Comparison of ENCODE assay signal across 10 mouse cellular contexts in genomic region chr14:101787903-101788302, GRCm38 (mm10). TPM values are rescaled to one million over a fixed set of nuclear protein-coding genes. Genes with fewer than 3 reads are reported as not detected.
DNase-seq lines count a peak whose midpoint lies in the region; ATAC-seq and TF ChIP-seq lines count a peak whose summit lies in the region.
"Had no signal": no experiment of that assay in that cellular context is flagged by ENCODE, and none has a peak within 500 bp of the region (broad histone marks: within the 10 kb centered on the region; RNA-seq: fewer than 3 reads in every experiment).

No protein-coding gene starts in this region.

- H3K27me3 ChIP-seq in heart, adult 2 months (ENCODE audit: control insufficient read depth, insufficient read depth, low read length), result no peaks in the 10 kb centered on the region
- no peaks in the 10 kb centered on the region for H3K27me3 ChIP-seq in heart, embryonic 12.5 days (replicated peaks)
- H3K27me3 ChIP-seq in lung, embryonic 16.5 days (ENCODE audit: control insufficient read depth, insufficient read depth, low read depth, low read length), result no peaks in the 10 kb centered on the region
- H3K27me3 ChIP-seq in midbrain, embryonic 13.5 days, result no peaks in the 10 kb centered on the region

- H3K4me2 ChIP-seq in heart, embryonic 12.5 days, result no peak overlapping the region
- H3K4me2 ChIP-seq in lung, embryonic 16.5 days (ENCODE audit: low read depth, low read length), result no peak overlapping the region
- no peak overlapping the region for H3K4me2 ChIP-seq in midbrain, embryonic 13.5 days (replicated peaks)

- 0 out of 2 replicates have a peak, but pooled peaks have one; percentile 14 for TF ChIP-seq EP300 in heart, adult 2 months (IDR thresholded peaks at IDR 0.05; ENCODE audit: insufficient read depth, low read depth, low read length)

- H3K9ac ChIP-seq in heart, adult 2 months (ENCODE audit: low read depth, low read length), result no peak overlapping the region
- H3K9ac ChIP-seq in heart, embryonic 12.5 days, result no peak overlapping the region
- 0 out of 2 replicates have a peak overlapping the region, but pooled peaks have one; percentile 19 for H3K9ac ChIP-seq in lung, embryonic 16.5 days (ENCODE audit: low read length)
- no peak overlapping the region for H3K9ac ChIP-seq in midbrain, embryonic 13.5 days (replicated peaks)

- TF ChIP-seq CTCF in heart, adult 2 months (IDR thresholded peaks at IDR 0.05), result no peak
- TF ChIP-seq CTCF in brain, embryonic 14.5 days (IDR thresholded peaks at IDR 0.05; ENCODE audit: borderline replicate concordance, extremely low read depth, insufficient read depth, insufficient read length), result no peak

- TF ChIP-seq POLR2A in heart, adult 2 months (IDR thresholded peaks at IDR 0.05; ENCODE audit: insufficient read depth, low read depth, low read length), result no peak
- TF ChIP-seq POLR2A in brain, embryonic 14.5 days (IDR thresholded peaks at IDR 0.05; ENCODE audit: borderline replicate concordance, extremely low read depth, insufficient read depth, insufficient read length, poor library complexity, severe bottlenecking), result no peak

- no peaks in the 10 kb centered on the region for H3K79me2 ChIP-seq in heart, adult 2 months (replicated peaks; ENCODE audit: control insufficient read depth, insufficient read depth, low read length)

- no peak overlapping the region for H3K27ac ChIP-seq in heart, adult 2 months
- H3K27ac ChIP-seq in heart, embryonic 12.5 days (ENCODE audit: poor library complexity, severe bottlenecking), result no peak overlapping the region
- peak overlapping the region; percentile 64 for H3K27ac ChIP-seq in lung, embryonic 16.5 days (ENCODE audit: low read length)
- H3K27ac ChIP-seq in midbrain, embryonic 13.5 days, result no peak overlapping the region

- H3K4me1 ChIP-seq in heart, adult 2 months (ENCODE audit: control insufficient read depth, insufficient read depth, low read length), result 0 out of 2 replicates have a peak, but pooled peaks cover 1% of the 10 kb centered on the region
- peaks cover 7% of the 10 kb centered on the region; the same call in 1 of the 2 replicates for H3K4me1 ChIP-seq in heart, embryonic 12.5 days (replicated peaks)
- peaks cover 4% of the 10 kb centered on the region for H3K4me1 ChIP-seq in lung, embryonic 16.5 days (replicated peaks; ENCODE audit: control insufficient read depth, insufficient read depth, low read length)
- H3K4me1 ChIP-seq in midbrain, embryonic 13.5 days (replicated peaks), result no peaks in the 10 kb centered on the region

- ATAC-seq in heart, embryonic 12.5 days (ENCODE audit: insufficient number of reproducible peaks, low FRiP score), result no peak
- peak; percentile 76 for ATAC-seq in lung, embryonic 16.5 days (ENCODE audit: low read depth)
- no peak for ATAC-seq in erythroid progenitor cell, adult 5-6 weeks (replicated peaks; ENCODE audit: low FRiP score, poor library complexity, severe bottlenecking)
- no peak for ATAC-seq in midbrain, embryonic 13.5 days

- peaks cover 5% of the 10 kb centered on the region; the same call in 1 of the 2 replicates for H3K9me3 ChIP-seq in heart, embryonic 12.5 days (replicated peaks)
- no peaks in the 10 kb centered on the region for H3K9me3 ChIP-seq in lung, embryonic 16.5 days (ENCODE audit: control insufficient read depth, low read length)
- H3K9me3 ChIP-seq in midbrain, embryonic 13.5 days, result no peaks in the 10 kb centered on the region

- no peaks in the 10 kb centered on the region for H3K36me3 ChIP-seq in heart, adult 2 months (ENCODE audit: control insufficient read depth, insufficient read depth, low read length)
- H3K36me3 ChIP-seq in heart, embryonic 12.5 days, result no peaks in the 10 kb centered on the region
- no peaks in the 10 kb centered on the region for H3K36me3 ChIP-seq in lung, embryonic 16.5 days (ENCODE audit: control insufficient read depth, insufficient read depth, low read length)
- no peaks in the 10 kb centered on the region for H3K36me3 ChIP-seq in midbrain, embryonic 13.5 days

- no peak overlapping the region for H3K4me3 ChIP-seq in heart, adult 2 months
- H3K4me3 ChIP-seq in heart, embryonic 12.5 days, result no peak overlapping the region
- H3K4me3 ChIP-seq in lung, embryonic 16.5 days (ENCODE audit: low read length), result no peak overlapping the region
- H3K4me3 ChIP-seq in midbrain, embryonic 13.5 days (replicated peaks), result no peak overlapping the region

- WGBS in heart, adult 2 months, result 36% methylated on average over 5 of the region's 5 CpGs
- 48% methylated on average over 5 of the region's 5 CpGs for WGBS in heart, embryonic 12.5 days
- 52% methylated on average over 5 of the region's 5 CpGs for WGBS in lung, embryonic 16.5 days
- WGBS in midbrain, embryonic 13.5 days, result 77% methylated on average over 5 of the region's 5 CpGs

- peak; percentile 49 to 69 for DNase-seq in heart, adult 2 months
- peak; percentile 60 for DNase-seq in brain, embryonic 14.5 days (ENCODE audit: low read depth)
- DNase-seq in heart, adult 8-10 months (ENCODE audit: low spot score), result peak; percentile 44
- no peak for DNase-seq in spleen, postnatal 36 days (ENCODE audit: low spot score in 2 of 2)

- intact Hi-C loops in heart, adult 2 months (cut with DNase I), result loop anchor here (10.0 kb wide), 1 partner anchor 47 kb away; no protein-coding TSS in a partner anchor

RNA-seq across cellular contexts. Expression of gene Lmo7, which starts 58.1 kb away (rescaled TPM):
- total RNA-seq in heart, adult 2 months (2021), result 100 to 1,000 TPM; 336 to 412 TPM
- 165 and 237 TPM in 2 replicates for polyA plus RNA-seq in heart, adult 2 months (2012; rRNA removed)
- 186 and 195 TPM in 2 replicates for polyA plus RNA-seq in heart, embryonic 12.5 days (2016; fragmentation: Nextera tagmentation; extraction: Ambion mirVana)
- polyA plus RNA-seq in brain, embryonic 14.5 days (2012; rRNA removed), result 3.9 and 4.0 TPM in 2 replicates
- 100 to 1,000 TPM; 393 to 433 (median 398) TPM for total RNA-seq in heart, adult 8-10 months (2022)
- polyA plus RNA-seq in lung, embryonic 16.5 days (2015; fragmentation: Nextera tagmentation; extraction: Ambion mirVana), result 46.4 and 52.7 TPM in 2 replicates
- total RNA-seq in erythroid progenitor cell, adult 5-6 weeks (2015; ENCODE audit: low replicate concordance), result 0.42 and 1.1 TPM in 2 replicates
- 0.83 TPM in 1 of 2 replicates, not detected in the other for total RNA-seq in erythroid progenitor cell, adult 5-6 weeks (2017; ENCODE audit: low replicate concordance)
- 0.98 and 1.1 TPM in 2 replicates for polyA plus RNA-seq in midbrain, embryonic 13.5 days (2015; fragmentation: Nextera tagmentation; extraction: Ambion mirVana)
- total RNA-seq: MEL had no signal

RNA-seq across cellular contexts. Expression of gene Gm9922, which starts 58.3 kb away (rescaled TPM):
- total RNA-seq in heart, adult 2 months (2021), result under 1 TPM in 1 of 2 experiments, not detected in 1; 0.89 TPM
- 1.00 and 2.7 TPM in 2 replicates for polyA plus RNA-seq in heart, adult 2 months (2012; rRNA removed)
- 3.8 and 3.9 TPM in 2 replicates for polyA plus RNA-seq in heart, embryonic 12.5 days (2016; fragmentation: Nextera tagmentation; extraction: Ambion mirVana)
- polyA plus RNA-seq in brain, embryonic 14.5 days (2012; rRNA removed), result 0.24 and 0.38 TPM in 2 replicates
- total RNA-seq in heart, adult 8-10 months (2022), result 1 to 10 TPM in 1 of 4 experiments, under 1 TPM in 2, not detected in 1; 0.72 to 2.0 (median 0.98) TPM
- 0.96 and 2.3 TPM in 2 replicates for polyA plus RNA-seq in lung, embryonic 16.5 days (2015; fragmentation: Nextera tagmentation; extraction: Ambion mirVana)
- not detected in 2 replicates for total RNA-seq in erythroid progenitor cell, adult 5-6 weeks (2015; ENCODE audit: low replicate concordance)
- total RNA-seq in erythroid progenitor cell, adult 5-6 weeks (2017; ENCODE audit: low replicate concordance), result not detected in 2 replicates
- not detected in 2 replicates for polyA plus RNA-seq in midbrain, embryonic 13.5 days (2015; fragmentation: Nextera tagmentation; extraction: Ambion mirVana)
- total RNA-seq: MEL had no signal
- polyA plus RNA-seq: embryonic facial prominence, embryonic 11.5 days had no signal

Comparison
In these comparisons a context has a peak if more than half of its experiments do, and no peak if none do; other contexts are left out.
1. DNase-seq: peak in heart, adult 2 months (2 of 2), brain, embryonic 14.5 days (single experiment) and heart, adult 8-10 months (single experiment); none in spleen, postnatal 36 days (0 of 2).